Mouse (Mus musculus): ENCODE data around the gene Polr1a. TPM values are rescaled to one million over a fixed set of nuclear protein-coding genes. Genes with fewer than 3 reads are reported as not detected.

The Polr1a gene
- polyA plus RNA-seq, 1 experiment, result not detected

- 89% methylated on average over 6 of the region's 6 CpGs for WGBS
- no peak overlapping the region for H3K4me3 ChIP-seq (ENCODE audit: insufficient read depth, low read depth, low read length)
Observed at GRCm38 (mm10) chr6:72029674-72030073, 120.8 kb downstream of the Polr1a start.

More at GRCm38 (mm10) chr6:72029674-72030073, 120.8 kb downstream of the Polr1a start:
- TF ChIP-seq POLR2A (IDR thresholded peaks at IDR 0.05; ENCODE audit: insufficient read depth, low read depth, low read length), result no peak
- no peak for TF ChIP-seq CTCF (IDR thresholded peaks at IDR 0.05; ENCODE audit: insufficient read depth, low read depth, low read length)
- H3K27ac ChIP-seq (ENCODE audit: insufficient read depth, low read depth, low read length), result no peak overlapping the region
- H3K4me1 ChIP-seq (ENCODE audit: control insufficient read depth, insufficient read depth, low read length), result no peaks in the 10 kb centered on the region

Other genes starting within 250 kb of the Polr1a start
- not detected in 2 replicates for gene Reep1, start 201.5 kb upstream of the Polr1a start, polyA plus RNA-seq (2012; ENCODE audit: insufficient read depth, insufficient read length, low replicate concordance, missing spikeins)
- not detected in 2 replicates for gene Mrpl35, start 82.1 kb upstream of the Polr1a start, polyA plus RNA-seq (2012; ENCODE audit: insufficient read depth, insufficient read length, low replicate concordance, missing spikeins)
- not detected in 2 replicates for gene Immt, start 77.7 kb upstream of the Polr1a start, polyA plus RNA-seq (2012; ENCODE audit: insufficient read depth, insufficient read length, low replicate concordance, missing spikeins)
- gene Ptcd3, start 303 bp upstream of the Polr1a start, polyA plus RNA-seq (2012; ENCODE audit: insufficient read depth, insufficient read length, low replicate concordance, missing spikeins), result not detected in 2 replicates
- gene St3gal5, start 188.5 kb downstream of the Polr1a start, polyA plus RNA-seq (2012; ENCODE audit: insufficient read depth, insufficient read length, low replicate concordance, missing spikeins), result not detected in 2 replicates